Mouse (Mus musculus) liver, postnatal 0 days (tissue): ENCODE measurements at regions not wholly inside any gene's neighbourhood (a gene's known extent, or its start where the extent isn't known, plus 50 kb on each side); places are given as distances from the start of the nearest gene placed in this dataset.

ENCODE experiments used
- ATAC-seq: fragments of 200-750 bp; cut with Nextera tagmentation; 2 replicates; pipeline ENCODE4 v1.8.0; 2017; ENCODE audit warnings: mild to moderate bottlenecking, moderate library complexity
- DNase-seq: peaks from one replicate; pipeline ENCODE4 v3.0.0-alpha.2; 2016
- H3K27ac ChIP-seq: fragments of 300-500 bp; sonication (generic); 2 replicates; pipeline ENCODE4 v1.5.1; 2014; ENCODE audit warnings: antibody characterized with exemption, moderate library complexity, mild to moderate bottlenecking, low read depth
- H3K27me3 ChIP-seq: fragments of 300-500 bp; sonication (generic); 2 replicates; pipeline ENCODE4 v1.6.1; 2014; ENCODE audit warnings: low read length, control low read depth, mixed read lengths; ENCODE audit not compliant: insufficient read depth
- H3K36me3 ChIP-seq: fragments of 300-500 bp; sonication (generic); replicated peaks from 2 replicates; pipeline ENCODE4 v1.6.1; 2014; ENCODE audit warnings: mild to moderate bottlenecking, control low read depth, low read length, moderate library complexity, mixed read lengths; ENCODE audit not compliant: insufficient read depth
- H3K4me1 ChIP-seq: fragments of 300-500 bp; sonication (generic); 2 replicates; pipeline ENCODE4 v1.6.1; 2014; ENCODE audit warnings: antibody characterized with exemption, mild to moderate bottlenecking, control low read depth; ENCODE audit not compliant: insufficient read depth
- H3K4me2 ChIP-seq: fragments of 300-500 bp; sonication (generic); 2 replicates; pipeline ENCODE4 v1.6.1; 2014; ENCODE audit warnings: low read depth, mild to moderate bottlenecking, low read length, moderate library complexity, mixed read lengths
- H3K4me3 ChIP-seq: fragments of 300-500 bp; sonication (generic); 2 replicates; pipeline ENCODE4 v1.5.1; 2014; ENCODE audit warnings: low read depth, low read length
- H3K9ac ChIP-seq: fragments of 300-500 bp; sonication (generic); replicated peaks from 2 replicates; pipeline ENCODE4 v1.6.1; 2014; ENCODE audit warnings: mild to moderate bottlenecking, moderate library complexity
- H3K9me3 ChIP-seq: fragments of 300-500 bp; sonication (generic); 2 replicates; pipeline ENCODE4 v1.6.1; 2016; ENCODE audit warnings: mild to moderate bottlenecking, control low read depth, low read length, mixed read lengths
- CTCF ChIP-seq: sonication (generic); IDR thresholded peaks from 2 replicates; pipeline ENCODE4 v1.5.1; 2016; ENCODE audit warnings: antibody characterized with exemption, low read depth
- EP300 ChIP-seq: IDR thresholded peaks from 2 replicates; pipeline ENCODE4 v1.6.1; 2016; ENCODE audit warnings: antibody characterized with exemption, low read depth, mild to moderate bottlenecking
- WGBS: fragments of 180-500 bp; shearing (Covaris S2); extraction: QIAGEN DNeasy Blood & Tissue Kit; methylation state at CpG from one replicate; pipeline ENCODE4 v1.1.7; 2014; ENCODE audit not compliant: insufficient replicate concordance; 5-methylcytosine and 5-hydroxymethylcytosine counted together

- H3K4me3 ChIP-seq, result no peak overlapping the region
- WGBS, result 26% methylated on average over 2 of the region's 2 CpGs
- TF ChIP-seq CTCF (peak; percentile 42), EP300 (no peak)
- H3K36me3 ChIP-seq, result no peaks in the 10 kb centered on the region
- H3K27me3 ChIP-seq, result no peaks in the 10 kb centered on the region
- H3K9ac ChIP-seq, result no peak overlapping the region
- no peaks in the 10 kb centered on the region for H3K9me3 ChIP-seq
- DNase-seq (no peak), ATAC-seq (no peak)
- no peaks in the 10 kb centered on the region for H3K4me1 ChIP-seq
- H3K27ac ChIP-seq, result no peak overlapping the region
- H3K4me2 ChIP-seq, result no peak overlapping the region
Observed at GRCm38 (mm10) chr4:21535973-21536372, 149.8 kb downstream of the Prdm13 start.

DNA sequence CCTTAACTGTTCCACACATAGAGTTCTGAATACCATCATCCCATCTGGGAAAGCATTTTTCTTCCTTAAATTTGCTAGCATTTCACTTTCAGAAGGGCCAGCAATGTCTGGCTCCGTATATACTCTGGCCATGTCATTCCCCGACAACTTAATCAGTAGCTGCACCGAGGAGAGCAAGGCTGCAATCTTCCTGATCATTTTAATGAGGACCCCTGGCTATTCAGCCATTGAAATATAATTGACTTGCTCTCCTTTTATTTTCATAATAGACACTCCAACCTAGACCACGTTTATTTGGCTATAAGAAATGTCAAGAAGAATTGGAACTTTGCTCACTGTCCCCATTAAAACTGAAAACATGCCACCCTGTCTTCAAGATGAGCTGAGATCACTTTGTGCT lies 153.6 kb downstream of the Prdm13 start:
- WGBS, result 61% methylated on average over 4 of the region's 4 CpGs
- H3K27ac ChIP-seq, result no peak overlapping the region
- H3K9ac ChIP-seq, result no peak overlapping the region
- no peak overlapping the region for H3K4me3 ChIP-seq
- ATAC-seq (no peak), DNase-seq (no peak)
- H3K4me2 ChIP-seq, result no peak overlapping the region
- no peaks in the 10 kb centered on the region for H3K9me3 ChIP-seq
- no peaks in the 10 kb centered on the region for H3K4me1 ChIP-seq
- H3K27me3 ChIP-seq, result no peaks in the 10 kb centered on the region
- no peaks in the 10 kb centered on the region for H3K36me3 ChIP-seq
- TF ChIP-seq EP300 (no peak), CTCF (no peak)
